Mouse (Mus musculus) gonadal fat pad, adult 2 months (tissue): Measurements from ENCODE around the gene Fam53b. TPM values are rescaled to one million over a fixed set of nuclear protein-coding genes. Genes with fewer than 3 reads are reported as not detected.
"Not testable (repeated sequence)": the region's sequence is repeated elsewhere in the genome, so short reads cannot be mapped to it uniquely, and the experiment has no call there.

Source experiments
- DNase-seq: peaks from one replicate; pipeline ENCODE4 v3.0.0-alpha.2; 2012; ENCODE audit warnings: low read depth
- polyA plus RNA-seq: library from polyadenylated mRNA; depleted of rRNA; stranded (reverse); fragments of >200 nt; gene quantifications from 2 replicates; pipeline ENCODE4 v1.2.3, GENCODE M21; 2012; rRNA removed

Gene Fam53b
- polyA plus RNA-seq, 1 experiment: 28.5 TPM

GRCm38 (mm10) chr7:132682336-132682735, 131.3 kb downstream of the Fam53b start:
- DNase-seq: no peak

GRCm38 (mm10) chr7:132681831-132682230, 131.9 kb downstream of the Fam53b start:
- no peak for DNase-seq

- DNase-seq: no peak
These were observed 132.4 kb downstream of the Fam53b start for GRCm38 (mm10) chr7:132681296-132681695.

GRCm38 (mm10) chr7:132679549-132679948, 134.1 kb downstream of the Fam53b start:
- DNase-seq: no peak

GRCm38 (mm10) chr7:132679117-132679516, 134.6 kb downstream of the Fam53b start:
- no peak for DNase-seq

GRCm38 (mm10) chr7:132675922-132676321, 137.8 kb downstream of the Fam53b start:
- no peak for DNase-seq

GRCm38 (mm10) chr7:132673931-132674755, 139.5 kb downstream of the Fam53b start:
- DNase-seq: no peak

- DNase-seq: no peak
These were observed 141.2 kb downstream of the Fam53b start for GRCm38 (mm10) chr7:132672481-132672959.

- no peak for DNase-seq
These were observed 142.9 kb downstream of the Fam53b start for GRCm38 (mm10) chr7:132670863-132671165.

GRCm38 (mm10) chr7:132669999-132670862, 143.5 kb downstream of the Fam53b start:
- DNase-seq: no peak

- DNase-seq: no peak
These were observed 145.1 kb downstream of the Fam53b start for GRCm38 (mm10) chr7:132668604-132669003.

GRCm38 (mm10) chr7:132666516-132666915, 147.2 kb downstream of the Fam53b start:
- no peak for DNase-seq

- no peak for DNase-seq
These were observed 147.9 kb downstream of the Fam53b start for GRCm38 (mm10) chr7:132665664-132666382.

- no peak for DNase-seq
These were observed 148.9 kb downstream of the Fam53b start for GRCm38 (mm10) chr7:132664815-132665214.

- not testable (repeated sequence) for DNase-seq
These were observed 150.9 kb downstream of the Fam53b start for GRCm38 (mm10) chr7:132662831-132663230.

Other genes starting within 250 kb of the Fam53b start
- 146 and 149 TPM in 2 replicates for gene Oat, start 237.5 kb downstream of the Fam53b start, polyA plus RNA-seq
- 0.05 TPM in 1 of 2 replicates, not detected in the other for gene Nkx1-2, start 214.2 kb downstream of the Fam53b start, polyA plus RNA-seq
- gene Lhpp, start 203.2 kb downstream of the Fam53b start, polyA plus RNA-seq: 22.1 and 23.2 TPM in 2 replicates
- 7.6 and 14.7 TPM in 2 replicates for gene Eef1akmt2, start 38.8 kb upstream of the Fam53b start, polyA plus RNA-seq
- 12.5 and 12.6 TPM in 2 replicates for gene Abraxas2, start 45.3 kb upstream of the Fam53b start, polyA plus RNA-seq
- 10.3 and 10.4 TPM in 2 replicates for gene Zranb1, start 117.3 kb upstream of the Fam53b start, polyA plus RNA-seq